Comparison of ENCODE assay signal across 11 mouse cellular contexts in the genomic region with DNA sequence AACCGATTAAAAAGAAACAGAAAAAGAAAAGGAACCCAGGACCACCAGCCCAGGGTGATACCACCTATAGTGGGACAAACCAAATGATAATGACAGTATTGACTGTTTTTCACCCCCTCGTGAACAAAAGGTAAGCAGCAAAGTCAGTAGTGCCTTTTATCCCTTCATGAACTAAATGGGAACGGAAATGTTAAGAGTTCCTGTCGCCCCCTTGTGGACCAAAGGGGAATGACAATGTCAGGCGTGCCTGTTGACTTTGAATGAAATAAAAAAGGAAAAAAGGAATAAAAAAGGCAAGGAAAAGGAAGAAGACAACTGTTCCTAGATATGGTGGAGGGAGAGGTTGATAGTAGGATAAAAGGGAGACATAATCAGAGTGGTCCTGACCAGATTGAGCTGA. TPM values are rescaled to one million over a fixed set of nuclear protein-coding genes. Genes with fewer than 3 reads are reported as not detected.
A peak's percentile ranks its signal among the peaks of the same experiment; 100 is the strongest.
DNase-seq lines count a peak whose midpoint lies in the region; ATAC-seq lines count a peak whose summit lies in the region.
"Had no signal": no experiment of that assay in that cellular context is flagged by ENCODE, and none has a peak within 500 bp of the region (broad histone marks: within the 10 kb centered on the region; RNA-seq: fewer than 3 reads in every experiment).

No protein-coding gene starts in this region.

- peak; percentile 49 for DNase-seq in hindbrain, embryonic 11.5 days (ENCODE audit: low spot score)
- DNase-seq in urinary bladder, postnatal 25 days (ENCODE audit: low spot score), result peak; percentile 16
- no peak for DNase-seq in urinary bladder, postnatal 4 days (ENCODE audit: low spot score in 2 of 2)
- DNase-seq in embryo, embryonic 11.5 days (ENCODE audit: low read depth, low spot score), result peak; percentile 19
- peak; percentile 2 to 6 for DNase-seq in lung, adult 18-20 months
- no peak for DNase-seq in frontal cortex, postnatal 14 days (ENCODE audit: low spot score in 2 of 2)
- DNase-seq in cerebellum, adult 11-12 months, result no peak

- H3K4me1 ChIP-seq in hindbrain, embryonic 11.5 days (replicated peaks; ENCODE audit: control insufficient read depth, insufficient read depth, low read length), result no peaks in the 10 kb centered on the region
- no peaks in the 10 kb centered on the region for H3K4me1 ChIP-seq in hindbrain, embryonic 16.5 days (ENCODE audit: control insufficient read depth, insufficient read depth, low read depth, low read length)
- H3K4me1 ChIP-seq: megakaryocyte, embryonic 14.5 days had no signal

- no peak for ATAC-seq in hindbrain, embryonic 11.5 days (ENCODE audit: low FRiP score)
- ATAC-seq in hindbrain, embryonic 16.5 days, result no peak

- no peaks in the 10 kb centered on the region for H3K36me3 ChIP-seq in hindbrain, embryonic 11.5 days (ENCODE audit: control insufficient read depth, insufficient read depth, low read length)
- H3K36me3 ChIP-seq in hindbrain, embryonic 16.5 days (ENCODE audit: control insufficient read depth, insufficient read depth, low read length), result no peaks in the 10 kb centered on the region

- H3K4me2 ChIP-seq in hindbrain, embryonic 11.5 days (replicated peaks; ENCODE audit: low read depth, low read length), result no peak overlapping the region
- H3K4me2 ChIP-seq in hindbrain, embryonic 16.5 days (ENCODE audit: low read length), result no peak overlapping the region

- H3K27me3 ChIP-seq in hindbrain, embryonic 11.5 days (ENCODE audit: control insufficient read depth, insufficient read depth, low read length), result no peaks in the 10 kb centered on the region
- H3K27me3 ChIP-seq in hindbrain, embryonic 16.5 days (replicated peaks; ENCODE audit: control insufficient read depth, insufficient read depth, low read length), result no peaks in the 10 kb centered on the region

- H3K27ac ChIP-seq in hindbrain, embryonic 11.5 days (ENCODE audit: low read depth, low read length), result no peak overlapping the region
- H3K27ac ChIP-seq in hindbrain, embryonic 16.5 days (ENCODE audit: low read depth, low read length), result no peak overlapping the region

- 28% methylated on average over 5 of the region's 5 CpGs for WGBS in hindbrain, embryonic 11.5 days
- WGBS in hindbrain, embryonic 16.5 days, result 31% methylated on average over 5 of the region's 5 CpGs

- no peak overlapping the region for H3K9ac ChIP-seq in hindbrain, embryonic 11.5 days (ENCODE audit: low read depth, low read length)
- H3K9ac ChIP-seq in hindbrain, embryonic 16.5 days (ENCODE audit: low read depth, low read length), result no peak overlapping the region

- H3K4me3 ChIP-seq in hindbrain, embryonic 11.5 days (ENCODE audit: low read depth, low read length), result no peak overlapping the region
- no peak overlapping the region for H3K4me3 ChIP-seq in hindbrain, embryonic 16.5 days (ENCODE audit: low read length)
- H3K4me3 ChIP-seq: megakaryocyte, embryonic 14.5 days had no signal

- H3K9me3 ChIP-seq in hindbrain, embryonic 11.5 days (ENCODE audit: control insufficient read depth, low read length), result no peaks in the 10 kb centered on the region
- H3K9me3 ChIP-seq in hindbrain, embryonic 16.5 days (ENCODE audit: control insufficient read depth, low read length), result no peaks in the 10 kb centered on the region

RNA-seq across cellular contexts. Expression of a gene that starts 6.5 kb away (rescaled TPM):
- polyA plus RNA-seq in hindbrain, embryonic 11.5 days (2014; fragmentation: Nextera tagmentation; extraction: Ambion mirVana), result 0.82 and 1.4 TPM in 2 replicates
- 0.70 TPM in 1 of 2 replicates, not detected in the other for polyA plus RNA-seq in hindbrain, embryonic 16.5 days (2015; fragmentation: Nextera tagmentation; extraction: Ambion mirVana)

RNA-seq across cellular contexts. Expression of a gene that starts 15.5 kb away (rescaled TPM):
- not detected in 2 replicates for polyA plus RNA-seq in hindbrain, embryonic 11.5 days (2014; fragmentation: Nextera tagmentation; extraction: Ambion mirVana)
- polyA plus RNA-seq in hindbrain, embryonic 16.5 days (2015; fragmentation: Nextera tagmentation; extraction: Ambion mirVana), result not detected in 2 replicates
- polyA plus RNA-seq: heart, embryonic 16.5 days; stomach, embryonic 16.5 days had no signal

RNA-seq across cellular contexts. Expression of a gene that starts 20.3 kb away (rescaled TPM):
- polyA plus RNA-seq in hindbrain, embryonic 11.5 days (2014; fragmentation: Nextera tagmentation; extraction: Ambion mirVana), result not detected in 2 replicates
- not detected in 2 replicates for polyA plus RNA-seq in hindbrain, embryonic 16.5 days (2015; fragmentation: Nextera tagmentation; extraction: Ambion mirVana)
- polyA plus RNA-seq: heart, embryonic 16.5 days; stomach, embryonic 16.5 days had no signal

Comparison
In these comparisons a context has a peak if more than half of its experiments do, and no peak if none do; other contexts are left out.
1. DNase-seq: peak in hindbrain, embryonic 11.5 days (single experiment), urinary bladder, postnatal 25 days (single experiment), embryo, embryonic 11.5 days (single experiment) and lung, adult 18-20 months (2 of 2); none in urinary bladder, postnatal 4 days (0 of 2), frontal cortex, postnatal 14 days (0 of 2) and cerebellum, adult 11-12 months (single experiment).